In the genomic region with DNA sequence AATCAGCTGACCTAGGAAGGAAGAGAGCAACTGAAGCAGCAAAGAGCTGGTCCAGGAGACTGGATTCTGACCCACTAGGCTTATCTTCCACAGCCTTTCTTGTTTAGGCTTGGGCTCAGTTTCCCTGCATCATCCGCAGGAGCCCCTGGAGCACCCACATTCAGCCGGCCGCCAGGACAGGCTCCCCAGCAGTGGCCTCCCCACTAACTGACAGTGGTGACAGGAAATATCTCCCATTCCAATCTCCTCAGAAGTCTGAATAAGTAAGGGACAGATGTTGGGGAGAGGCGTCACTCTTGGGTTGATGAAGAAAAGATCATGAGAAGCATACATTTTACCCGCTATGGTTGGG, we compare ENCODE assay signal across 8 mouse cellular contexts. TPM values are rescaled to one million over a fixed set of nuclear protein-coding genes. Genes with fewer than 3 reads are reported as not detected.
DNase-seq lines count a peak whose midpoint lies in the region; ATAC-seq and TF ChIP-seq lines count a peak whose summit lies in the region.

No protein-coding gene starts in this region.

- no peaks in the 10 kb centered on the region for H3K36me3 ChIP-seq in heart, embryonic 11.5 days (ENCODE audit: control insufficient read depth, insufficient read depth, low read length)
- peaks cover 8 to 12% of the 10 kb centered on the region in 2 experiments for H3K36me3 ChIP-seq in CH12.LX (replicated peaks in 1 of 2; ENCODE audit: control insufficient read depth in 1 of 2, insufficient read depth in 1 of 2, low read length in 1 of 2)
- no peaks in the 10 kb centered on the region for H3K36me3 ChIP-seq in forebrain, embryonic 16.5 days (ENCODE audit: control insufficient read depth, insufficient read depth)
- H3K36me3 ChIP-seq in liver, embryonic 15.5 days (replicated peaks), result peaks cover 17% of the 10 kb centered on the region

- TF ChIP-seq CTCF in CH12.LX (conservative IDR thresholded peaks at IDR 0.05 in 1 of 2, IDR thresholded peaks at IDR 0.05 in 1 of 2; ENCODE audit: low read depth in 2 of 2, low read length in 2 of 2), result no peak

- in situ Hi-C loops in CH12.LX (cut with MboI; ENCODE audit: low pct_ligation_motif_present, low pct_unique_long_range_greater_than_20kb, low sequenced_read_pairs), result loop anchor here (5.0 kb wide), 1 partner anchor 47 kb away; no protein-coding TSS in a partner anchor

- H3K9me3 ChIP-seq in heart, embryonic 11.5 days (replicated peaks; ENCODE audit: control insufficient read depth, low read length), result no peaks in the 10 kb centered on the region
- H3K9me3 ChIP-seq in CH12.LX (replicated peaks; ENCODE audit: low read length), result no peaks in the 10 kb centered on the region
- H3K9me3 ChIP-seq in forebrain, embryonic 16.5 days (ENCODE audit: control insufficient read depth, low read length), result no peaks in the 10 kb centered on the region
- H3K9me3 ChIP-seq in liver, embryonic 15.5 days (replicated peaks), result no peaks in the 10 kb centered on the region

- no peaks in the 10 kb centered on the region for H3K27me3 ChIP-seq in heart, embryonic 11.5 days (ENCODE audit: control insufficient read depth, insufficient read depth, low read length)
- no peaks in the 10 kb centered on the region for H3K27me3 ChIP-seq in CH12.LX (replicated peaks)
- H3K27me3 ChIP-seq in forebrain, embryonic 16.5 days (replicated peaks; ENCODE audit: control insufficient read depth, insufficient read depth, low read length), result 0 out of 2 replicates have a peak, but pooled peaks cover 4% of the 10 kb centered on the region
- H3K27me3 ChIP-seq in liver, embryonic 15.5 days, result no peaks in the 10 kb centered on the region

- peak overlapping the region; percentile 92 for H3K4me3 ChIP-seq in heart, embryonic 11.5 days (ENCODE audit: low read depth, low read length)
- H3K4me3 ChIP-seq in CH12.LX (replicated peaks in 1 of 3; ENCODE audit: low read depth in 2 of 3, low read length in 2 of 3, poor library complexity in 1 of 3), result peak overlapping the region; percentile 34 to 83 (median 42)
- no peak overlapping the region for H3K4me3 ChIP-seq in forebrain, embryonic 16.5 days (replicated peaks; ENCODE audit: low read length)
- peak overlapping the region; percentile 97 for H3K4me3 ChIP-seq in liver, embryonic 15.5 days (replicated peaks)

- intact Hi-C loops in left cerebral cortex, postnatal 10 days (cut with DNase I), result loop anchor here (10.0 kb wide), 1 partner anchor 275 kb away; no protein-coding TSS in a partner anchor

- no peak; the same call in 1 of the 2 replicates for TF ChIP-seq POLR2A in CH12.LX (IDR thresholded peaks at IDR 0.05; ENCODE audit: low read depth, low read length)

- no peak for TF ChIP-seq RAD21 in CH12.LX (IDR thresholded peaks at IDR 0.05; ENCODE audit: low read depth, low read length)

- DNase-seq in heart, adult 8-10 months (ENCODE audit: low spot score), result no peak
- no peak for DNase-seq in CH12.LX (ENCODE audit: extremely low read depth)
- DNase-seq in natural killer cell, adult 2 months (ENCODE audit: low spot score in 2 of 2), result no peak
- no peak for DNase-seq in left cerebral cortex, postnatal 10 days (ENCODE audit: extremely low spot score in 1 of 2, low spot score in 2 of 2)
- DNase-seq in embryo, embryonic 10.5 days (ENCODE audit: low spot score), result no peak

- dilution Hi-C loops in CH12.LX (cut with MboI; ENCODE audit: extremely low pct_ligation_motif_present, extremely low pct_unique_long_range_greater_than_20kb, low sequenced_read_pairs), result no loop called here

- TF ChIP-seq EP300 in CH12.LX (IDR thresholded peaks at IDR 0.05; ENCODE audit: low read length), result no peak

- WGBS in heart, embryonic 11.5 days (ENCODE audit: insufficient replicate concordance), result 15% methylated on average over 5 of the region's 5 CpGs
- 26% methylated on average over 5 of the region's 5 CpGs for whole genome bisulfite sequencing in forebrain, embryonic 16.5 days
- WGBS in liver, embryonic 15.5 days (ENCODE audit: insufficient replicate concordance), result 5% methylated on average over 5 of the region's 5 CpGs

- no peak overlapping the region; the same call in 1 of the 2 replicates for H3K9ac ChIP-seq in heart, embryonic 11.5 days (ENCODE audit: low read depth, low read length)
- peak overlapping the region; percentile 71 for H3K9ac ChIP-seq in CH12.LX (ENCODE audit: insufficient read depth, low read depth)
- H3K9ac ChIP-seq in forebrain, embryonic 16.5 days (replicated peaks; ENCODE audit: low read depth, low read length), result no peak overlapping the region
- peak overlapping the region; percentile 48 for H3K9ac ChIP-seq in liver, embryonic 15.5 days

- H3K27ac ChIP-seq in heart, embryonic 11.5 days (ENCODE audit: low read depth, low read length), result peak overlapping the region; percentile 97
- peak overlapping the region; percentile 98 for H3K27ac ChIP-seq in CH12.LX (ENCODE audit: insufficient read depth, low read depth)
- H3K27ac ChIP-seq in forebrain, embryonic 16.5 days (ENCODE audit: low read length), result no peak overlapping the region; the same call in none of the 2 replicates
- peak overlapping the region; percentile 99 for H3K27ac ChIP-seq in liver, embryonic 15.5 days (replicated peaks)

- no peak for ATAC-seq in heart, embryonic 11.5 days (replicated peaks; ENCODE audit: insufficient number of reproducible peaks, low FRiP score, low TSS enrichment)
- ATAC-seq in forebrain, embryonic 16.5 days, result no peak
- ATAC-seq in liver, embryonic 15.5 days (ENCODE audit: insufficient read depth), result no peak

- peaks cover 24% of the 10 kb centered on the region for H3K4me1 ChIP-seq in heart, embryonic 11.5 days (ENCODE audit: control insufficient read depth, insufficient read depth, low read length)
- H3K4me1 ChIP-seq in CH12.LX (ENCODE audit: control insufficient read depth in 1 of 2, insufficient read depth in 2 of 2), result peaks cover 31 to 78% of the 10 kb centered on the region in 2 experiments
- H3K4me1 ChIP-seq in forebrain, embryonic 16.5 days (replicated peaks; ENCODE audit: control insufficient read depth, insufficient read depth, low read length), result peaks cover 26% of the 10 kb centered on the region
- peaks cover 88% of the 10 kb centered on the region for H3K4me1 ChIP-seq in liver, embryonic 15.5 days (replicated peaks)

- peak overlapping the region; percentile 81 for H3K4me2 ChIP-seq in heart, embryonic 11.5 days
- H3K4me2 ChIP-seq in CH12.LX (ENCODE audit: insufficient read depth, low read depth, poor library complexity, severe bottlenecking), result peak overlapping the region; percentile 97
- H3K4me2 ChIP-seq in forebrain, embryonic 16.5 days (ENCODE audit: low read length), result peak overlapping the region; percentile 92
- H3K4me2 ChIP-seq in liver, embryonic 15.5 days, result peak overlapping the region; percentile 92

- H3K79me2 ChIP-seq in CH12.LX (replicated peaks; ENCODE audit: control insufficient read depth, extremely low read depth, insufficient read depth, poor library complexity, severe bottlenecking), result peaks cover 10% of the 10 kb centered on the region; the same call in 1 of the 2 replicates

RNA-seq across cellular contexts. Expression of gene Tlcd2, which starts 1.8 kb away (rescaled TPM):
- polyA plus RNA-seq in heart, embryonic 11.5 days (2014; fragmentation: Nextera tagmentation; extraction: Ambion mirVana), result 14.4 and 16.1 TPM in 2 replicates
- total RNA-seq in heart, adult 8-10 months (2022), result 1 to 10 TPM; 2.8 to 5.1 (median 4.0) TPM
- 0.17 and 0.81 TPM in 2 replicates for total RNA-seq in CH12.LX (2012; rRNA removed)
- total RNA-seq in CH12.LX (2014; rRNA removed), result not detected in 2 replicates
- polyA plus RNA-seq in CH12.LX (2012; ENCODE audit: insufficient read length, low read depth), result 0.40 and 0.86 TPM in 2 replicates
- polyA plus RNA-seq in forebrain, embryonic 16.5 days (2015; fragmentation: Nextera tagmentation; extraction: Ambion mirVana), result 1.4 and 1.6 TPM in 2 replicates
- polyA plus RNA-seq in liver, embryonic 15.5 days (2015; fragmentation: Nextera tagmentation; extraction: Ambion mirVana), result 18.8 and 19.9 TPM in 2 replicates
- total RNA-seq in left cerebral cortex, postnatal 10 days (2021), result 1 to 10 TPM in 1 of 2 experiments, under 1 TPM in 1; 0.67 to 1.1 TPM

RNA-seq across cellular contexts. Expression of gene Wdr81, which starts 5.2 kb away (rescaled TPM):
- polyA plus RNA-seq in heart, embryonic 11.5 days (2014; fragmentation: Nextera tagmentation; extraction: Ambion mirVana), result 3.6 and 4.0 TPM in 2 replicates
- total RNA-seq in heart, adult 8-10 months (2022), result 10 to 100 TPM in 1 of 4 experiments, 1 to 10 TPM in 3; 7.9 to 10.1 (median 8.8) TPM
- 14.3 and 16.3 TPM in 2 replicates for total RNA-seq in CH12.LX (2012; rRNA removed)
- total RNA-seq in CH12.LX (2014; rRNA removed), result 3.0 and 3.1 TPM in 2 replicates
- polyA plus RNA-seq in CH12.LX (2012; ENCODE audit: insufficient read length, low read depth), result 12.7 and 13.7 TPM in 2 replicates
- 9.2 and 10.0 TPM in 2 replicates for polyA plus RNA-seq in forebrain, embryonic 16.5 days (2015; fragmentation: Nextera tagmentation; extraction: Ambion mirVana)
- 21.0 and 26.2 TPM in 2 replicates for polyA plus RNA-seq in liver, embryonic 15.5 days (2015; fragmentation: Nextera tagmentation; extraction: Ambion mirVana)
- total RNA-seq in left cerebral cortex, postnatal 10 days (2021), result 10 to 100 TPM; 17.3 to 18.1 TPM

RNA-seq across cellular contexts. Expression of gene Serpinf2, which starts 20.3 kb away (rescaled TPM):
- 2.4 and 5.4 TPM in 2 replicates for polyA plus RNA-seq in heart, embryonic 11.5 days (2014; fragmentation: Nextera tagmentation; extraction: Ambion mirVana)
- total RNA-seq in heart, adult 8-10 months (2022), result not detected
- total RNA-seq in CH12.LX (2012; rRNA removed), result 0.08 TPM in 1 of 2 replicates, not detected in the other
- total RNA-seq in CH12.LX (2014; rRNA removed), result 0.11 TPM in 1 of 2 replicates, not detected in the other
- 0.26 TPM in 1 of 2 replicates, not detected in the other for polyA plus RNA-seq in CH12.LX (2012; ENCODE audit: insufficient read length, low read depth)
- polyA plus RNA-seq in forebrain, embryonic 16.5 days (2015; fragmentation: Nextera tagmentation; extraction: Ambion mirVana), result not detected in 2 replicates
- 631 and 714 TPM in 2 replicates for polyA plus RNA-seq in liver, embryonic 15.5 days (2015; fragmentation: Nextera tagmentation; extraction: Ambion mirVana)
- not detected for total RNA-seq in left cerebral cortex, postnatal 10 days (2021)

RNA-seq across cellular contexts. Expression of gene Prpf8, which starts 26.9 kb away (rescaled TPM):
- polyA plus RNA-seq in heart, embryonic 11.5 days (2014; fragmentation: Nextera tagmentation; extraction: Ambion mirVana), result 56.1 and 62.1 TPM in 2 replicates
- total RNA-seq in heart, adult 8-10 months (2022), result 10 to 100 TPM; 92.4 to 99.5 (median 94.6) TPM
- total RNA-seq in CH12.LX (2012; rRNA removed) (246 and 255 TPM in 2 replicates), CH12.LX (2014; rRNA removed) (168 and 187 TPM in 2 replicates)
- 298 and 345 TPM in 2 replicates for polyA plus RNA-seq in CH12.LX (2012; ENCODE audit: insufficient read length, low read depth)
- polyA plus RNA-seq in forebrain, embryonic 16.5 days (2015; fragmentation: Nextera tagmentation; extraction: Ambion mirVana), result 54.8 and 58.5 TPM in 2 replicates
- 25.8 and 28.0 TPM in 2 replicates for polyA plus RNA-seq in liver, embryonic 15.5 days (2015; fragmentation: Nextera tagmentation; extraction: Ambion mirVana)
- 100 to 1,000 TPM; 117 to 121 TPM for total RNA-seq in left cerebral cortex, postnatal 10 days (2021)

RNA-seq across cellular contexts. Expression of gene Serpinf1, which starts 37.2 kb away (rescaled TPM):
- polyA plus RNA-seq in heart, embryonic 11.5 days (2014; fragmentation: Nextera tagmentation; extraction: Ambion mirVana), result 50.9 and 55.1 TPM in 2 replicates
- 10 to 100 TPM; 13.2 to 18.3 (median 16.8) TPM for total RNA-seq in heart, adult 8-10 months (2022)
- total RNA-seq in CH12.LX (2012; rRNA removed) (26.0 and 30.3 TPM in 2 replicates), CH12.LX (2014; rRNA removed) (56.5 and 58.4 TPM in 2 replicates)
- polyA plus RNA-seq in CH12.LX (2012; ENCODE audit: insufficient read length, low read depth), result 119 and 131 TPM in 2 replicates
- 24.3 and 44.3 TPM in 2 replicates for polyA plus RNA-seq in forebrain, embryonic 16.5 days (2015; fragmentation: Nextera tagmentation; extraction: Ambion mirVana)
- 265 and 279 TPM in 2 replicates for polyA plus RNA-seq in liver, embryonic 15.5 days (2015; fragmentation: Nextera tagmentation; extraction: Ambion mirVana)
- total RNA-seq in left cerebral cortex, postnatal 10 days (2021), result 10 to 100 TPM; 14.7 to 18.2 TPM

Comparison
In these comparisons a context has a peak if more than half of its experiments do, and no peak if none do; other contexts are left out.
1. H3K9ac ChIP-seq: peak in CH12.LX (single experiment) and liver, embryonic 15.5 days (single experiment); none in heart, embryonic 11.5 days (single experiment) and forebrain, embryonic 16.5 days (single experiment).
2. RNA of gene Serpinf2, which starts 20.3 kb away (polyA plus RNA-seq): 631 to 714 TPM in liver, embryonic 15.5 days; 2.4 to 5.4 TPM in heart, embryonic 11.5 days, 0.26 TPM in CH12.LX and not detected in forebrain, embryonic 16.5 days; every median in the first group is over 10 times any median in the second.
3. Peak in every context shown above with its lines, with median percentiles within 50 percentile points of each other: H3K4me2 ChIP-seq.